Mouse (Mus musculus): ENCODE measurements at regions not wholly inside any gene's neighbourhood (a gene's known extent, or its start where the extent isn't known, plus 50 kb on each side); places are given as distances from the start of the nearest gene placed in this dataset.

DNA sequence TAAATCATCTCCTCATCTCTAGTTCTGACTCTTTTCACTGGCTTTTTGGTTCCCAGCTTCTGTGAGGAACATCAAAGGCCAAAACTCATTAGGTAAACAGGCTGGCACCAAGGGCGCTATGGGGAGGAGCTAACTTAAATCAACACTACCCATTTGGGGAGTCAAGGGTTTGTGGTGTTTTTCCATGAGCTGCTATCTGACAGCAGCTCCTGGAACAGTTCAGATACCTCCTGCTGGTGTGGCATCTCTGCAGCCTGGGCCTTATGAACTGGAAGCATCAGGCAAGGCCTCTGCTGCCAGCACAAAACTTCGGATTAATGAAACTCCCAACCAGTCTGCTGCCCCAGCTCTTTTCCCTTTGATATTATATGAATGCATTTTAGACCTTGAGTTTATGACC lies 328.8 kb downstream of the Gm11361 start:
- Histone ChIP-seq H3K9ac (ENCODE audit: low read depth, low read length) (no peak overlapping the region), H3K4me3 (ENCODE audit: low read depth, low read length) (no peak overlapping the region), H3K27ac (replicated peaks; ENCODE audit: low read depth, low read length) (no peak overlapping the region), H3K27me3 (replicated peaks; ENCODE audit: control insufficient read depth, insufficient read depth, low read length) (no peaks in the 10 kb centered on the region), H3K4me2 (ENCODE audit: low read depth, low read length) (no peak overlapping the region), H3K36me3 (ENCODE audit: control insufficient read depth, insufficient read depth, low read length) (no peaks in the 10 kb centered on the region), H3K4me1 (ENCODE audit: control insufficient read depth, insufficient read depth, low read length) (no peaks in the 10 kb centered on the region), H3K9me3 (ENCODE audit: control insufficient read depth, low read length) (no peaks in the 10 kb centered on the region)
- WGBS, result 71% methylated on average over 2 of the region's 2 CpGs
- no peak for DNase-seq (ENCODE audit: low spot score)
- no peak for ATAC-seq (ENCODE audit: low read depth)

DNA sequence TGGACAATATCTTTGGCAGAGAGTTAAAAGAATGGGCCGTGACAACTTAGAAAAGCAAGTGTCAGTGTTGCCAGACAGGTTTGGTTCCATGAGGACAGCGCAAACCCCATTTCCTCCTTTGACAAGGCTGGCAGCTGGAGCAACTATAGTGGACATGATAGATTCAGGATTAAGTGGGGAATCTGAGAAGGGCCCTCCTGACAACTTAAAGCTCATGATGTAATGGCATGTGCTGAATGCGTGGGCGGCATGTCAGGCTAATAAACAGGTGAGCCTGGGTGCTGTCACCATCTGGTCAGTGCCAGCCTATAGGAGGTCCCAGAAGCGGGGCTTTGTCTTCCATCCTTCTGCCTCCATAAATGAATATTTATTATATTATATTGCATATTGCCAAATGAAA lies 326.3 kb downstream of the Gm11361 start:
- DNase-seq (ENCODE audit: low spot score) (peak; percentile 72), ATAC-seq (ENCODE audit: low read depth) (peak; percentile 63; the same call in 1 of the 2 replicates)
- H3K4me1 ChIP-seq (ENCODE audit: control insufficient read depth, insufficient read depth, low read length), result no peaks in the 10 kb centered on the region
- H3K9ac ChIP-seq (ENCODE audit: low read depth, low read length), result no peak overlapping the region
- no peaks in the 10 kb centered on the region for H3K27me3 ChIP-seq (replicated peaks; ENCODE audit: control insufficient read depth, insufficient read depth, low read length)
- no peak overlapping the region for H3K4me3 ChIP-seq (ENCODE audit: low read depth, low read length)
- H3K27ac ChIP-seq (replicated peaks; ENCODE audit: low read depth, low read length), result no peak overlapping the region
- 63% methylated on average over 5 of the region's 5 CpGs for WGBS
- H3K9me3 ChIP-seq (ENCODE audit: control insufficient read depth, low read length), result no peaks in the 10 kb centered on the region
- no peaks in the 10 kb centered on the region for H3K36me3 ChIP-seq (ENCODE audit: control insufficient read depth, insufficient read depth, low read length)
- no peak overlapping the region for H3K4me2 ChIP-seq (ENCODE audit: low read depth, low read length)

DNA sequence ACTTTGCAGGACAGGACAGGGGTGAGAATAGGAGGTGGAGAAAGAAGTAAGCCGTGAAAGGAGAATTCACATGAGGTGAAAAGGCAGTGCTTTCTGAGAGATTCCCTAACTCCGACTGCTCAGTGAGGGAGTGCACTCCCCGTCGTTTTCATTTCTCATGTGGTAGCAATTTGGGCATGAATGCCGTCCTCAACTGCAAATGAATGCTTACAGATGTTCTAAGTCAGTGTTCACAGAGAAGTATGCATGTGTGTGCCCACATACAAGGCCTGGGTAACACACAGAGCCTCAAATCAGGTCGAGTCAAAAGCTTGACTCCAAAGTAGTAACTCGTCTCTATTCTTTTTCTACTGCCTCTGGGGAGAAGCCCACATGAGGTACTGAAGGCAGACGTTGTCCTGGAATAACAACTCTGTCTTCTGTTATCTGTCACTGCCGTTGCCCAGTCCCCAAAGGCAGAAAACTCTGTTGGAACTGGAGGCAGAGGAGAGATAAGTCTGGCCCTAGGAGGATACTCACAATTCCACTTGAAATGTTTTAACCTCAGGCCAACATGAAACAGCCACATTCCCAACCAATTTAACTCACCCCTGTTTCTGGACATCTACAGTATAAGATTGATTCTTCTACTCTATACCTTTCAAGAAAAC lies 318.0 kb downstream of the Gm11361 start:
- H3K27ac ChIP-seq (replicated peaks; ENCODE audit: low read depth, low read length), result peak overlapping the region; percentile 77

DNA sequence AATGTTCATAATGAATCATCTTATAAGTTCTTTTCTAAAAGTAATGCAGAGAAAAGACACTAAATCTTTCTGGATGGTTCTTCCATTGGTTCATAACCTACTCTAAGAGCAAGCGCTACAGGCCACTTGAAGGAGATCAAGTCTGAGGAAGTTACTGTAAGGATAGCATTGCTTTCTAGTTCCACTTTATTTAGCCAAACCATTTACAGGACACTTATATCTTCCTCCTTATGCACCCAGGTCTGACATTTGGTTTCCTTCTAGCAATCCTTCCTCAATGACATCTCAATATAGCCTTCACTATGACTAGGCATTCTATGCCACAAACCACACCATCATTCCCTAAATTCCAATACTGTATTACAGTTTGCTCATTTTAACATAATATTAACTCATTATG lies 316.0 kb downstream of the Gm11361 start:
- H3K9ac ChIP-seq (ENCODE audit: low read depth, low read length), result no peak overlapping the region
- no peak overlapping the region for H3K4me2 ChIP-seq (ENCODE audit: low read depth, low read length)
- no peak overlapping the region for H3K4me3 ChIP-seq (ENCODE audit: low read depth, low read length)
- WGBS, result 96% methylated on average over 1 of the region's 1 CpGs
- H3K36me3 ChIP-seq (ENCODE audit: control insufficient read depth, insufficient read depth, low read length), result no peaks in the 10 kb centered on the region
- H3K27me3 ChIP-seq (replicated peaks; ENCODE audit: control insufficient read depth, insufficient read depth, low read length), result no peaks in the 10 kb centered on the region
- ATAC-seq (ENCODE audit: low read depth) (no peak), DNase-seq (ENCODE audit: low spot score) (no peak)
- peaks cover 16% of the 10 kb centered on the region; the same call in 1 of the 2 replicates for H3K4me1 ChIP-seq (ENCODE audit: control insufficient read depth, insufficient read depth, low read length)
- no peak overlapping the region for H3K27ac ChIP-seq (replicated peaks; ENCODE audit: low read depth, low read length)
- no peaks in the 10 kb centered on the region for H3K9me3 ChIP-seq (ENCODE audit: control insufficient read depth, low read length)

More for the DNA sequence above, 318.0 kb downstream of the Gm11361 start:
- Histone ChIP-seq H3K27me3 (replicated peaks; ENCODE audit: control insufficient read depth, insufficient read depth, low read length) (no peaks in the 10 kb centered on the region), H3K36me3 (ENCODE audit: control insufficient read depth, insufficient read depth, low read length) (no peaks in the 10 kb centered on the region), H3K4me3 (ENCODE audit: low read depth, low read length) (no peak overlapping the region), H3K4me2 (ENCODE audit: low read depth, low read length) (no peak overlapping the region), H3K4me1 (ENCODE audit: control insufficient read depth, insufficient read depth, low read length) (peaks cover 16% of the 10 kb centered on the region; the same call in 1 of the 2 replicates), H3K9ac (ENCODE audit: low read depth, low read length) (no peak overlapping the region), H3K9me3 (ENCODE audit: control insufficient read depth, low read length) (no peaks in the 10 kb centered on the region)
- DNase-seq (ENCODE audit: low spot score) (peak; percentile 70), ATAC-seq (ENCODE audit: low read depth) (peak; percentile 50; the same call in 1 of the 2 replicates)
- WGBS, result 13% methylated on average over 9 of the region's 9 CpGs

DNA sequence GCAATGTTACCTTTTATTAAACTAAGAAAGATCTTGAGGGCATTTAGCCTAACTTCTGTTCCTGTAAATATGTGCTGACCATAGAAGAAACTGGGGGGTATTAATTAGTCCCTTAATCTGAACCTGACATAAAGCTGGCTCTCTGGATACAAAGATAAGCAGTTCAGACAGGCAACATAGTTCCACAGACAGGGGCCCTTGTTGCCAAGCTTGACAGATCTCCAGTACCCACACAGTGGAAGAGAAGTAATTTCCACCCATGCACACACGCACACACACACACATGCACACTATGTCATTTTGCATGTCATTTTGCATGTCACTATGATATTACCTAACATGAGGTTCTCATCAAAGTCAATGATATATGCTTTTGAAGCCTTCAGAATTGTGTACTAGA lies 315.1 kb downstream of the Gm11361 start:
- no peaks in the 10 kb centered on the region for H3K9me3 ChIP-seq (ENCODE audit: control insufficient read depth, low read length)
- WGBS, result 100% methylated on average over 1 of the region's 1 CpGs

DNA sequence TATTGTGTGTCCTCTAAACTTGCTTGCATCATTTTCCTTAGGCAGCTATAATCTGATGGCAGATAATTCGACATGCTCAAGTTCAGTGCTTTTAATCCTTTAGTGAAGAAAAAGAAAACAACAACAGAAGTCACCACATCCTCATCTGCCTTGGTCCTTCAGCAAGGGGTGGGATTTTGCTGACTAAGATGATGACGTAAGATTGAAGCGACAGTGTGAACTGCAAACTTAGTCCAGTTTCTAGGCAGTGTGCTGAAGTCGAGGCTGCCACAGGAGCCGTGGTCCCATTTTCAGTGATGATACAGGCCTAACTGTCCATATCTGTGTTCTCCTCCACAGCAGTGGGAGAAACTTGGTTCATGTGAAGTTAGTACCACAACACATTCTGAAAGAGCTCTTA lies 314.4 kb downstream of the Gm11361 start:
- ATAC-seq (ENCODE audit: low read depth) (no peak), DNase-seq (ENCODE audit: low spot score) (no peak)
- Histone ChIP-seq H3K27me3 (replicated peaks; ENCODE audit: control insufficient read depth, insufficient read depth, low read length) (no peaks in the 10 kb centered on the region), H3K4me2 (ENCODE audit: low read depth, low read length) (no peak overlapping the region), H3K9ac (ENCODE audit: low read depth, low read length) (no peak overlapping the region), H3K4me3 (ENCODE audit: low read depth, low read length) (no peak overlapping the region), H3K27ac (replicated peaks; ENCODE audit: low read depth, low read length) (no peak overlapping the region), H3K36me3 (ENCODE audit: control insufficient read depth, insufficient read depth, low read length) (no peaks in the 10 kb centered on the region), H3K4me1 (ENCODE audit: control insufficient read depth, insufficient read depth, low read length) (peaks cover 16% of the 10 kb centered on the region; the same call in 1 of the 2 replicates), H3K9me3 (ENCODE audit: control insufficient read depth, low read length) (no peaks in the 10 kb centered on the region)
- 82% methylated on average over 5 of the region's 5 CpGs for WGBS

More for the DNA sequence above, 315.1 kb downstream of the Gm11361 start:
- Histone ChIP-seq H3K36me3 (ENCODE audit: control insufficient read depth, insufficient read depth, low read length) (no peaks in the 10 kb centered on the region), H3K9ac (ENCODE audit: low read depth, low read length) (no peak overlapping the region), H3K27ac (replicated peaks; ENCODE audit: low read depth, low read length) (no peak overlapping the region), H3K27me3 (replicated peaks; ENCODE audit: control insufficient read depth, insufficient read depth, low read length) (no peaks in the 10 kb centered on the region), H3K4me3 (ENCODE audit: low read depth, low read length) (no peak overlapping the region), H3K4me1 (ENCODE audit: control insufficient read depth, insufficient read depth, low read length) (peaks cover 16% of the 10 kb centered on the region; the same call in 1 of the 2 replicates), H3K4me2 (ENCODE audit: low read depth, low read length) (no peak overlapping the region)
- no peak for DNase-seq (ENCODE audit: low spot score)
- ATAC-seq (ENCODE audit: low read depth), result no peak

DNA sequence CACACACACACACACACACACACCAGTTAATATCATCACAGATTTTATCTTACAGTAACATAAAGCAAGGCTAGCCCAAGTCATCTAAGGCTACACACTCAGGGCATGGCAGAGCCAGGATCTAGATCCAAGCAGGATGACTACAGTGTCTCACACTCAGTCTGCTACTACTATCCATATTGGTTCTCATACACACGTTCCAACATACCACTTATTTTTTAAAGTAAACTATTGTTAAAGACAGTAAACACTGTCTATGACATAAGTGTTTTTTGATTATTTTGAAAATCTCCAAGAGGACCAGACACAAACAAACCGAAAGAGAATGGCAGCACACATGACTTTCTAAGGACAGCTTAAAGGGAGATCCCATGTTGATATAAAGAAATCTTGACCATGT lies 306.3 kb downstream of the Gm11361 start:
- no peaks in the 10 kb centered on the region for H3K9me3 ChIP-seq (ENCODE audit: control insufficient read depth, low read length)

DNA sequence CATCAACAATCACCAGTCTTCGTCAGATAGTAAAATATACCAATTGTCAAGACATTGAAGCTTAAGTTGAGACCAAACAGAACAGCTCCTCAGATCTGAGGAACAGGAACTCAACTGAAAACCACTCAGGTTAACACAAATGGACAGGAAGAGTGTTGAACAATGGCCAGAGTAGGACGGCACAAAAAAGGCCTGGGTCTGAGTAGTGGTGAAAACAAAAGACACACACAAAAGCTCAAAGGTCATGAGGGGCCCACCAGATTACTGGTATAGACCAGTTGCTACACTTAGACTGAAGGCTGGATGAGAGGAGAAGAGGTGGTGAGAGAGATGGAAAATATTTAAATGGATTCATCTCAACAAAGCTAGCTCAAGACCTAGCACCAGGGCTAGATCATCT lies 302.8 kb downstream of the Gm11361 start:
- ATAC-seq (ENCODE audit: low read depth) (no peak), DNase-seq (ENCODE audit: low spot score) (no peak)
- Histone ChIP-seq H3K27ac (replicated peaks; ENCODE audit: low read depth, low read length) (no peak overlapping the region), H3K4me3 (ENCODE audit: low read depth, low read length) (no peak overlapping the region), H3K27me3 (replicated peaks; ENCODE audit: control insufficient read depth, insufficient read depth, low read length) (no peaks in the 10 kb centered on the region), H3K4me1 (ENCODE audit: control insufficient read depth, insufficient read depth, low read length) (peaks cover 7% of the 10 kb centered on the region; the same call in 1 of the 2 replicates), H3K36me3 (ENCODE audit: control insufficient read depth, insufficient read depth, low read length) (no peaks in the 10 kb centered on the region), H3K9ac (ENCODE audit: low read depth, low read length) (no peak overlapping the region), H3K4me2 (ENCODE audit: low read depth, low read length) (no peak overlapping the region), H3K9me3 (ENCODE audit: control insufficient read depth, low read length) (no peaks in the 10 kb centered on the region)
- 76% methylated on average over 2 of the region's 2 CpGs for WGBS

More for the DNA sequence above, 306.3 kb downstream of the Gm11361 start:
- Histone ChIP-seq H3K4me2 (ENCODE audit: low read depth, low read length) (no peak overlapping the region), H3K27ac (replicated peaks; ENCODE audit: low read depth, low read length) (no peak overlapping the region), H3K4me1 (ENCODE audit: control insufficient read depth, insufficient read depth, low read length) (no peaks in the 10 kb centered on the region), H3K4me3 (ENCODE audit: low read depth, low read length) (no peak overlapping the region), H3K27me3 (replicated peaks; ENCODE audit: control insufficient read depth, insufficient read depth, low read length) (no peaks in the 10 kb centered on the region), H3K9ac (ENCODE audit: low read depth, low read length) (no peak overlapping the region), H3K36me3 (ENCODE audit: control insufficient read depth, insufficient read depth, low read length) (no peaks in the 10 kb centered on the region)
- no peak for ATAC-seq (ENCODE audit: low read depth)
- DNase-seq (ENCODE audit: low spot score), result no peak
- 90% methylated on average over 2 of the region's 2 CpGs for WGBS

DNA sequence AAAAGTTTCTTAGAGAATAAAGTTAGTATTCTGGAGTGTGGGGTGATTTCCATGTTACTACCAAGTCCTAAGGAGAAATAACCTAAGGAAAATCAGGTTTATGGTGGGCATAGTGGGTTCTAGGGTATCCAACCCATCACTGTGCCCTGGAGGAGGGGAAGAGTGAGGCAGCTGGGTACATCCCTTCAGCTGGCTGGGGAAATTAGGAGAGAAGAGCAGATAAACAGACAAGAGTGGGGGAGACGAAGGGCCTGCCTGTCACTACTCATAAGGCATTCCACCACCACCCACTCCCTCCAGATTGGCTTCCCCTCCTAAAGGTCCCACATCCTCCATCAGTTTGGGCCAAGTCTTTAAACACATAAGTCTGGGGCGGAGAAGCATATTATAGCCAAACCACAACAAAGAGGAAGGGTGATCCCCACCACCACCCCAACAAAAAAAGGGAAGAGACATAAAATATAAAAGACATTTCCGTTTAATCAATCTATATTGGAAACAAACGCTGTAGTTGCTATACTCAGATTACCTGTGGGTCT lies 299.8 kb downstream of the Gm11361 start:
- H3K4me2 ChIP-seq (ENCODE audit: low read depth, low read length), result no peak overlapping the region
- no peak for ATAC-seq (ENCODE audit: low read depth)
- H3K27ac ChIP-seq (replicated peaks; ENCODE audit: low read depth, low read length), result no peak overlapping the region

More for the DNA sequence above, 299.8 kb downstream of the Gm11361 start:
- Histone ChIP-seq H3K27me3 (replicated peaks; ENCODE audit: control insufficient read depth, insufficient read depth, low read length) (no peaks in the 10 kb centered on the region), H3K9me3 (ENCODE audit: control insufficient read depth, low read length) (no peaks in the 10 kb centered on the region), H3K36me3 (ENCODE audit: control insufficient read depth, insufficient read depth, low read length) (no peaks in the 10 kb centered on the region), H3K4me1 (ENCODE audit: control insufficient read depth, insufficient read depth, low read length) (peaks cover 35% of the 10 kb centered on the region), H3K4me3 (ENCODE audit: low read depth, low read length) (no peak overlapping the region), H3K9ac (ENCODE audit: low read depth, low read length) (no peak overlapping the region)
- 60% methylated on average over 4 of the region's 4 CpGs for WGBS
- DNase-seq (ENCODE audit: low spot score), result no peak

Data from embryonic facial prominence, embryonic 14.5 days (tissue).